Mouse (Mus musculus) embryonic fibroblast, embryonic 13.5 days (primary cell): ENCODE results near the gene AL731706.1.

Source experiments
- CTCF ChIP-seq: IDR thresholded peaks from 2 replicates; pipeline ENCODE4 v1.5.1; 2011; ENCODE audit warnings: mild to moderate bottlenecking, control low read depth, low read length, moderate library complexity, borderline replicate concordance; ENCODE audit not compliant: insufficient read depth
- POLR2A ChIP-seq: IDR thresholded peaks from 2 replicates; pipeline ENCODE4 v1.6.1; 2011; ENCODE audit warnings: low read depth, mild to moderate bottlenecking, control low read depth, low read length, moderate library complexity

DNA sequence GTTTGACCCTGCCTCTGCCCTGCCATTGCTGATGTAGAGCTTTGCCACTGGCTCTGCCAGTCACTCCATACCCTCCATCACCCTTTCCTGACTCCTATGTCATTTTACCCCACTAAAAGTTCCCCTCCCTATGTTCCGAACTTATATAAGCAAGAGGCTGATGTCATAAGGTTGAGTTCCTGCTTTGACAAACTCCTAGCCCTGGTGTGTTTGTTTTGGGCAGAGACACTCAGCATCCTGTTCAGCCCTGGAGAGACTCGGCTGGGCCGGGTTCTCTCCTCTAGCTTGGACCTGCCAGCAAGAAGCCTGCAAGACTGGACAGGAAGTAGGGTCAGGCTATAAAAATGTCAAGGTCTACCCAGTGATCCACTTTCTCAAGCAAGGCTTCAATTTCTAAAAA, 58.3 kb downstream of the AL731706.1 start:
- no peak for TF ChIP-seq POLR2A
- TF ChIP-seq CTCF: no peak
